Mouse (Mus musculus) spleen, adult 18-20 months (tissue): Measurements from ENCODE around the gene Gm14190.
"Not testable (repeated sequence)": the region's sequence is repeated elsewhere in the genome, so short reads cannot be mapped to it uniquely, and the experiment has no call there.

Experiments
- DNase-seq, 2 experiments: peaks; one replicate each; pipeline ENCODE4 v3.0.0; 2022; ENCODE audit warnings: mixed read lengths in 2 of 2

Gene Gm14190

GRCm38 (mm10) chr11:99690463-99690862 is at the start of gene Gm14190:
Gene Gm14190 (minus strand): TSS chr11:99690740.
- DNase-seq = no peak

- no peak for DNase-seq
Measured at GRCm38 (mm10) chr11:99734190-99734589, 43.6 kb upstream of the Gm14190 start, which contains the start of gene Gm14180. Gene Gm14180 (minus strand): TSS chr11:99734290.

GRCm38 (mm10) chr11:99724061-99724460 is 33.5 kb upstream of the Gm14190 start:
- DNase-seq = no peak

- no peak for DNase-seq
Measured at GRCm38 (mm10) chr11:99718759-99719158, 28.2 kb upstream of the Gm14190 start.

- DNase-seq = not testable (repeated sequence)
Measured at GRCm38 (mm10) chr11:99685235-99685634, 5.3 kb downstream of the Gm14190 start.

GRCm38 (mm10) chr11:99683481-99683880 is 7.1 kb downstream of the Gm14190 start:
- no peak for DNase-seq

GRCm38 (mm10) chr11:99665860-99666259 is 24.7 kb downstream of the Gm14190 start, which contains the start of gene Krtap4-6:
Gene Krtap4-6 (minus strand): TSS chr11:99665960.
- DNase-seq = no peak

- DNase-seq = no peak
Measured at GRCm38 (mm10) chr11:99662802-99663201, 27.7 kb downstream of the Gm14190 start.

- DNase-seq = no peak
Measured at GRCm38 (mm10) chr11:99659256-99659655, 31.3 kb downstream of the Gm14190 start.

- DNase-seq = not testable (repeated sequence)
Measured at GRCm38 (mm10) chr11:99658467-99659010, 32.0 kb downstream of the Gm14190 start, which contains the start of gene Gm11563. Gene Gm11563 (minus strand): TSS chr11:99658960.

- no peak for DNase-seq
Measured at GRCm38 (mm10) chr11:99657051-99657450, 33.5 kb downstream of the Gm14190 start.

GRCm38 (mm10) chr11:99650136-99650535 is 40.4 kb downstream of the Gm14190 start, which contains the start of gene Gm11555:
Gene Gm11555 (minus strand): TSS chr11:99650236.
- DNase-seq = no peak

GRCm38 (mm10) chr11:99646444-99646843 is 44.1 kb downstream of the Gm14190 start:
- DNase-seq = no peak

GRCm38 (mm10) chr11:99644351-99644750 is 46.2 kb downstream of the Gm14190 start:
- DNase-seq = no peak

GRCm38 (mm10) chr11:99643635-99644139 is 46.9 kb downstream of the Gm14190 start, which contains the start of gene Krtap4-7:
Gene Krtap4-7 (minus strand): TSS chr11:99644089.
- not testable (repeated sequence) for DNase-seq

GRCm38 (mm10) chr11:99640926-99641325 is 49.6 kb downstream of the Gm14190 start:
- no peak for DNase-seq
